Mouse (Mus musculus) midbrain, embryonic 11.5 days (tissue): ENCODE measurements around the gene Krtap1-4. TPM values are rescaled to one million over a fixed set of nuclear protein-coding genes. Genes with fewer than 3 reads are reported as not detected.

ENCODE experiments used
- ATAC-seq: fragments of 200-750 bp; cut with Nextera tagmentation; 2 replicates; pipeline ENCODE4 v1.8.0; 2017; ENCODE audit warnings: moderate TSS enrichment, moderate library complexity; ENCODE audit not compliant: low FRiP score
- DNase-seq: peaks from one replicate; pipeline ENCODE4 v3.0.0; 2015; ENCODE audit warnings: low spot score; ENCODE audit errors: missing footprints
- H3K27ac ChIP-seq: fragments of 300-500 bp; sonication (generic); 2 replicates; pipeline ENCODE4 v1.5.1; 2014; ENCODE audit warnings: low read depth, low read length
- H3K27me3 ChIP-seq: fragments of 300-500 bp; sonication (generic); 2 replicates; pipeline ENCODE4 v1.6.1; 2014; ENCODE audit warnings: mild to moderate bottlenecking, low read length, moderate library complexity, mixed read lengths; ENCODE audit not compliant: control insufficient read depth, insufficient read depth
- H3K36me3 ChIP-seq: fragments of 300-500 bp; sonication (generic); 2 replicates; pipeline ENCODE4 v1.6.1; 2014; ENCODE audit warnings: mild to moderate bottlenecking, low read length, moderate library complexity, mixed read lengths; ENCODE audit not compliant: control insufficient read depth, insufficient read depth
- H3K4me1 ChIP-seq: fragments of 300-500 bp; sonication (generic); 2 replicates; pipeline ENCODE4 v1.6.1; 2014; ENCODE audit warnings: low read length; ENCODE audit not compliant: control insufficient read depth, insufficient read depth
- H3K4me2 ChIP-seq: fragments of 300-500 bp; sonication (generic); 2 replicates; pipeline ENCODE4 v1.6.1; 2014; ENCODE audit warnings: mild to moderate bottlenecking, moderate library complexity
- H3K4me3 ChIP-seq: fragments of 300-500 bp; sonication (generic); 2 replicates; pipeline ENCODE4 v1.5.1; 2014; ENCODE audit warnings: low read depth, low read length
- H3K9ac ChIP-seq: fragments of 300-500 bp; sonication (generic); 2 replicates; pipeline ENCODE4 v1.6.1; 2014; ENCODE audit warnings: low read length
- H3K9me3 ChIP-seq: fragments of 300-500 bp; sonication (generic); 2 replicates; pipeline ENCODE4 v1.6.1; 2016; ENCODE audit warnings: low read length; ENCODE audit not compliant: control insufficient read depth
- WGBS: fragments of 180-500 bp; shearing (Covaris S2); extraction: QIAGEN DNeasy Blood & Tissue Kit; methylation state at CpG from one replicate; pipeline ENCODE4 v1.1.7; 2014; 5-methylcytosine and 5-hydroxymethylcytosine counted together
- polyA plus RNA-seq: library from polyadenylated mRNA; unstranded; fragments of >200 nt; fragmentation: Nextera tagmentation; extraction: Ambion mirVana; gene quantifications from 2 replicates; pipeline ENCODE4 v1.2.1, GENCODE M21; 2014

Krtap1-4 gene
- polyA plus RNA-seq, 1 experiment from 2014 or later, result not detected

GRCm38 (mm10) chr11:99559366-99559765, 24.1 kb downstream of the Krtap1-4 start, which contains the start of gene Gm11939:
Gene Gm11939, minus strand, starts transcription at chr11:99559466.
- no peak within 1 kb of the TSS for H3K4me2 ChIP-seq
- no peak within 1 kb of the TSS for H3K27ac ChIP-seq
- H3K9me3 ChIP-seq, result no peaks in the 10 kb centered on the region
- H3K4me3 ChIP-seq, result no peak within 1 kb of the TSS
- H3K27me3 ChIP-seq, result no peaks in the 10 kb centered on the region
- no peaks in the 10 kb centered on the region for H3K36me3 ChIP-seq
- no peaks in the 10 kb centered on the region for H3K4me1 ChIP-seq
- ATAC-seq, result no peak
- WGBS, result 93% methylated on average over 9 of the region's 9 CpGs
- no peak within 1 kb of the TSS for H3K9ac ChIP-seq
- DNase-seq, result no peak

GRCm38 (mm10) chr11:99557976-99558745, 25.3 kb downstream of the Krtap1-4 start:
- WGBS, result 84% methylated on average over 3 of the region's 3 CpGs
- DNase-seq (no peak), ATAC-seq (no peak)
- H3K27ac ChIP-seq, result no peak overlapping the region
- no peaks in the 10 kb centered on the region for H3K4me1 ChIP-seq
- H3K4me3 ChIP-seq, result no peak overlapping the region
- no peaks in the 10 kb centered on the region for H3K36me3 ChIP-seq
- H3K27me3 ChIP-seq, result no peaks in the 10 kb centered on the region
- no peaks in the 10 kb centered on the region for H3K9me3 ChIP-seq
- H3K4me2 ChIP-seq, result no peak overlapping the region
- H3K9ac ChIP-seq, result no peak overlapping the region

- no peak for DNase-seq
- no peak within 1 kb of the TSS for H3K27ac ChIP-seq
- no peak within 1 kb of the TSS for H3K4me3 ChIP-seq
- no peaks in the 10 kb centered on the region for H3K36me3 ChIP-seq
- H3K9ac ChIP-seq, result no peak within 1 kb of the TSS
- no peaks in the 10 kb centered on the region for H3K27me3 ChIP-seq
- 100% methylated on average over 1 of the region's 2 CpGs for WGBS
- H3K4me2 ChIP-seq, result no peak within 1 kb of the TSS
- ATAC-seq, result no peak
- no peaks in the 10 kb centered on the region for H3K4me1 ChIP-seq
- H3K9me3 ChIP-seq, result no peaks in the 10 kb centered on the region
These were observed 26.7 kb downstream of the Krtap1-4 start, which contains the start of gene Krtap3-2 for GRCm38 (mm10) chr11:99556753-99557152. Gene Krtap3-2, minus strand, starts transcription at chr11:99556853.

GRCm38 (mm10) chr11:99556195-99556594, 27.3 kb downstream of the Krtap1-4 start:
- H3K27me3 ChIP-seq, result no peaks in the 10 kb centered on the region
- no peaks in the 10 kb centered on the region for H3K9me3 ChIP-seq
- H3K4me2 ChIP-seq, result no peak overlapping the region
- DNase-seq, result no peak
- H3K36me3 ChIP-seq, result no peaks in the 10 kb centered on the region
- no peak overlapping the region for H3K4me3 ChIP-seq
- no peak overlapping the region for H3K27ac ChIP-seq
- WGBS, result 84% methylated on average over 2 of the region's 2 CpGs
- no peaks in the 10 kb centered on the region for H3K4me1 ChIP-seq
- no peak overlapping the region for H3K9ac ChIP-seq
- no peak for ATAC-seq

GRCm38 (mm10) chr11:99550765-99551164, 32.7 kb downstream of the Krtap1-4 start, which contains the start of gene Krtap3-3:
Gene Krtap3-3, minus strand, starts transcription at chr11:99550865.
- no peak within 1 kb of the TSS for H3K27ac ChIP-seq
- H3K27me3 ChIP-seq, result no peaks in the 10 kb centered on the region
- no peak within 1 kb of the TSS for H3K4me2 ChIP-seq
- no peaks in the 10 kb centered on the region for H3K36me3 ChIP-seq
- DNase-seq (no peak), ATAC-seq (no peak)
- 81% methylated on average over 4 of the region's 4 CpGs for WGBS
- no peaks in the 10 kb centered on the region for H3K4me1 ChIP-seq
- no peak within 1 kb of the TSS for H3K4me3 ChIP-seq
- no peaks in the 10 kb centered on the region for H3K9me3 ChIP-seq
- H3K9ac ChIP-seq, result no peak within 1 kb of the TSS

- no peak overlapping the region for H3K4me3 ChIP-seq
- H3K27me3 ChIP-seq, result no peaks in the 10 kb centered on the region
- H3K4me1 ChIP-seq, result no peaks in the 10 kb centered on the region
- H3K36me3 ChIP-seq, result no peaks in the 10 kb centered on the region
- DNase-seq (no peak), ATAC-seq (no peak)
- no peak overlapping the region for H3K4me2 ChIP-seq
- no peak overlapping the region for H3K9ac ChIP-seq
- H3K27ac ChIP-seq, result no peak overlapping the region
- no peaks in the 10 kb centered on the region for H3K9me3 ChIP-seq
These were observed 35.6 kb downstream of the Krtap1-4 start for GRCm38 (mm10) chr11:99547892-99548291.

- Histone ChIP-seq H3K4me3 (no peak overlapping the region), H3K4me2 (no peak overlapping the region), H3K9ac (no peak overlapping the region), H3K4me1 (no peaks in the 10 kb centered on the region), H3K36me3 (no peaks in the 10 kb centered on the region), H3K27me3 (no peaks in the 10 kb centered on the region), H3K27ac (no peak overlapping the region), H3K9me3 (no peaks in the 10 kb centered on the region)
- ATAC-seq (no peak), DNase-seq (no peak)
- WGBS, result 77% methylated on average over 9 of the region's 9 CpGs
These were observed 43.7 kb downstream of the Krtap1-4 start for GRCm38 (mm10) chr11:99539721-99540120.

Other genes starting within 250 kb of the Krtap1-4 start
- gene Krt26, start 245.7 kb downstream of the Krtap1-4 start, polyA plus RNA-seq, result 0.68 and 0.94 TPM in 2 replicates
- not detected in 2 replicates for gene Krt27, start 232.6 kb downstream of the Krtap1-4 start, polyA plus RNA-seq
- 0.26 and 0.61 TPM in 2 replicates for gene Krt28, start 208.8 kb downstream of the Krtap1-4 start, polyA plus RNA-seq
- gene Krt10, start 194.3 kb downstream of the Krtap1-4 start, polyA plus RNA-seq, result 31.6 and 38.3 TPM in 2 replicates
- gene Krt12, start 161.4 kb downstream of the Krtap1-4 start, polyA plus RNA-seq, result not detected in 2 replicates
- gene Krt20, start 145.5 kb downstream of the Krtap1-4 start, polyA plus RNA-seq, result 0.11 and 0.42 TPM in 2 replicates
- gene Krt23, start 90.5 kb downstream of the Krtap1-4 start, polyA plus RNA-seq, result 0.14 TPM in 1 of 2 replicates, not detected in the other
- not detected in 2 replicates for gene Krt39, start 62.3 kb downstream of the Krtap1-4 start, polyA plus RNA-seq
- not detected in 2 replicates for gene Krt40, start 40.5 kb downstream of the Krtap1-4 start, polyA plus RNA-seq
- gene Krtap3-3, start 32.8 kb downstream of the Krtap1-4 start, polyA plus RNA-seq, result not detected in 2 replicates
- gene Krtap3-2, start 26.8 kb downstream of the Krtap1-4 start, polyA plus RNA-seq, result not detected in 2 replicates
- not detected in 2 replicates for gene Gm11939, start 24.2 kb downstream of the Krtap1-4 start, polyA plus RNA-seq
- not detected in 2 replicates for gene Krtap3-1, start 17.0 kb downstream of the Krtap1-4 start, polyA plus RNA-seq
- gene Krtap1-5, start 2.6 kb downstream of the Krtap1-4 start, polyA plus RNA-seq, result not detected in 2 replicates
- gene Krtap1-3, start 7.7 kb upstream of the Krtap1-4 start, polyA plus RNA-seq, result not detected in 2 replicates
- gene Krtap9-3, start 14.5 kb upstream of the Krtap1-4 start, polyA plus RNA-seq, result not detected in 2 replicates
- gene Gm11938, start 19.7 kb upstream of the Krtap1-4 start, polyA plus RNA-seq, result not detected in 2 replicates
- not detected in 2 replicates for gene Gm11937, start 26.5 kb upstream of the Krtap1-4 start, polyA plus RNA-seq
- not detected in 2 replicates for gene Krtap2-4, start 31.2 kb upstream of the Krtap1-4 start, polyA plus RNA-seq
- gene Gm11562, start 36.8 kb upstream of the Krtap1-4 start, polyA plus RNA-seq, result not detected in 2 replicates
- not detected in 2 replicates for gene Krtap4-1, start 44.6 kb upstream of the Krtap1-4 start, polyA plus RNA-seq
- gene Krtap4-2, start 51.4 kb upstream of the Krtap1-4 start, polyA plus RNA-seq, result not detected in 2 replicates
- gene Krtap4-7, start 60.4 kb upstream of the Krtap1-4 start, polyA plus RNA-seq, result not detected in 2 replicates
- not detected in 2 replicates for gene Gm11555, start 66.6 kb upstream of the Krtap1-4 start, polyA plus RNA-seq
- not detected in 2 replicates for gene Gm11563, start 75.3 kb upstream of the Krtap1-4 start, polyA plus RNA-seq
- not detected in 2 replicates for gene Krtap4-6, start 82.3 kb upstream of the Krtap1-4 start, polyA plus RNA-seq
- not detected in 2 replicates for gene Gm14190, start 107.1 kb upstream of the Krtap1-4 start, polyA plus RNA-seq
- gene Gm14180, start 150.6 kb upstream of the Krtap1-4 start, polyA plus RNA-seq, result not detected in 2 replicates
- gene Gm11595, start 189.3 kb upstream of the Krtap1-4 start, polyA plus RNA-seq, result not detected in 2 replicates
- not detected in 2 replicates for gene Krtap4-8, start 197.1 kb upstream of the Krtap1-4 start, polyA plus RNA-seq
- not detected in 2 replicates for gene Krtap4-9, start 201.5 kb upstream of the Krtap1-4 start, polyA plus RNA-seq
- not detected in 2 replicates for gene Gm11596, start 209.8 kb upstream of the Krtap1-4 start, polyA plus RNA-seq
- gene Gm11569, start 215.3 kb upstream of the Krtap1-4 start, polyA plus RNA-seq, result not detected in 2 replicates
- not detected in 2 replicates for gene Gm11554, start 220.8 kb upstream of the Krtap1-4 start, polyA plus RNA-seq
- gene Krtap4-13, start 226.2 kb upstream of the Krtap1-4 start, polyA plus RNA-seq, result not detected in 2 replicates
- not detected in 2 replicates for gene Gm11564, start 232.0 kb upstream of the Krtap1-4 start, polyA plus RNA-seq